Mouse (Mus musculus) hindbrain, embryonic 15.5 days (tissue): ENCODE data around the gene Bdnf. TPM values are rescaled to one million over a fixed set of nuclear protein-coding genes. Genes with fewer than 3 reads are reported as not detected.

Experiments used
- ATAC-seq: fragments of 200-750 bp; cut with Nextera tagmentation; 2 replicates; pipeline ENCODE4 v1.8.0; 2017; ENCODE audit warnings: low read depth, moderate number of reproducible peaks, moderate TSS enrichment; ENCODE audit not compliant: low FRiP score
- H3K27ac ChIP-seq: fragments of 300-500 bp; sonication (generic); replicated peaks from 2 replicates; pipeline ENCODE4 v1.5.1; 2015; ENCODE audit warnings: mild to moderate bottlenecking, inconsistent platforms
- H3K27me3 ChIP-seq: fragments of 300-500 bp; sonication (generic); 2 replicates; pipeline ENCODE4 v1.6.1; 2015; ENCODE audit warnings: control low read depth, inconsistent platforms
- H3K36me3 ChIP-seq: fragments of 300-500 bp; sonication (generic); 2 replicates; pipeline ENCODE4 v1.6.1; 2015; ENCODE audit warnings: control low read depth, inconsistent platforms
- H3K4me1 ChIP-seq: fragments of 300-500 bp; sonication (generic); replicated peaks from 2 replicates; pipeline ENCODE4 v1.6.1; 2015; ENCODE audit warnings: control low read depth, inconsistent platforms
- H3K4me2 ChIP-seq: fragments of 300-500 bp; sonication (generic); 2 replicates; pipeline ENCODE4 v1.6.1; 2015; ENCODE audit warnings: moderate library complexity, mild to moderate bottlenecking, inconsistent platforms
- H3K4me3 ChIP-seq: fragments of 300-500 bp; sonication (generic); 2 replicates; pipeline ENCODE4 v1.5.1; 2015; ENCODE audit warnings: mild to moderate bottlenecking, inconsistent platforms
- H3K9ac ChIP-seq: fragments of 300-500 bp; sonication (generic); 2 replicates; pipeline ENCODE4 v1.6.1; 2015; ENCODE audit warnings: inconsistent platforms
- H3K9me3 ChIP-seq: fragments of 300-500 bp; sonication (generic); 2 replicates; pipeline ENCODE4 v1.6.1; 2016; ENCODE audit warnings: control low read depth, inconsistent platforms
- WGBS: fragments of 180-500 bp; shearing (Covaris S2); methylation state at CpG from one replicate; pipeline ENCODE4 v1.1.7; 2015; 5-methylcytosine and 5-hydroxymethylcytosine counted together
- polyA plus RNA-seq: library from polyadenylated mRNA; unstranded; fragments of >200 nt; fragmentation: Nextera tagmentation; extraction: Ambion mirVana; gene quantifications from 2 replicates; pipeline ENCODE4 v1.2.1, GENCODE M21; 2015

Gene Bdnf
- polyA plus RNA-seq, 1 experiment from 2014 or later, result 5.3 TPM

DNA sequence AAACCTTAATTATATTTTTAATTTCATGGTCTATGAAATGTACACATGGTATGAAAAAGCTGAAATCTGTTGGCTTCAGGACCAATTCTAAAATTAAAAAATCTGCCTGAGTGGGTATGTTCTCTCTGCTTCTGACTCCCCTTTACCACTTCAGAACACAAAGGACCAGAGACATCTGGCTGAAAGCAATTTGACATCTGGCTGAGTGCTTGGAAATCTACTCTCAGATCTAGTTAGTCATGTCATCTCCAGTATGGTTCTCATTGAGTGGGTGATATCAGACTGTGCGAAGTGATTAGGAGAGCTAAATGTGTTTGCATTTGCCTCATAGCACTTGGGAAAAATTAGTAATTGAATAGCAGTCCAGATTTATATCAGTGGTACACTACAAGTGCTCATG is 36.5 kb downstream of the Bdnf start:
- no peak overlapping the region for H3K4me3 ChIP-seq
- H3K9ac ChIP-seq, result no peak overlapping the region
- H3K4me2 ChIP-seq, result no peak overlapping the region
- ATAC-seq, result no peak
- H3K9me3 ChIP-seq, result no peaks in the 10 kb centered on the region
- H3K36me3 ChIP-seq, result no peaks in the 10 kb centered on the region
- no peaks in the 10 kb centered on the region for H3K4me1 ChIP-seq
- WGBS, result 81% methylated on average over 1 of the region's 1 CpGs
- H3K27me3 ChIP-seq, result no peaks in the 10 kb centered on the region
- H3K27ac ChIP-seq, result no peak overlapping the region

- no peak for ATAC-seq
- Histone ChIP-seq H3K36me3 (no peaks in the 10 kb centered on the region), H3K9ac (no peak overlapping the region), H3K27ac (no peak overlapping the region), H3K4me3 (no peak overlapping the region), H3K27me3 (no peaks in the 10 kb centered on the region), H3K4me1 (no peaks in the 10 kb centered on the region), H3K9me3 (no peaks in the 10 kb centered on the region), H3K4me2 (no peak overlapping the region)
- 86% methylated on average over 3 of the region's 3 CpGs for whole genome bisulfite sequencing
Measured at GRCm38 (mm10) chr2:109725261-109725660, 50.8 kb downstream of the Bdnf start.

DNA sequence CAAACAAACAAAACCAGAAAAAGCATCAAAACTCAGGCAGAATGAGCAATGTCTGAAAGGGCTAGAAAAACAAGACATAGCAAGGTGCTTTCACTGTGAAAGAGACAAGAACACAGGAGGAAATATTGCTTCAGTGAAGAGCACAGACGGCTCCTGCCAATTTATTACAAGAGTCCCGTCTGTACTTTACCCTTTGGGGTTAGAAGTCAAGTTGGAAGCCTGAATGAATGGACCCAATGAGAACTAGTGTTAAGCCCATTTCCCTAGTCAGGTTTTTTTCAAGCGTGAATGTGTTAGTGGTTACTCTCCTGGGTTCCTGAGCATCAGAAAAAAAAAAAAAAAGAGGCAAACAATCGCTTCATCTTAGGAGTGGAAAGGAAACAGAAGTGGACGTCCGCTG is 51.3 kb downstream of the Bdnf start:
- no peaks in the 10 kb centered on the region for H3K4me1 ChIP-seq
- 70% methylated on average over 6 of the region's 6 CpGs for WGBS
- no peaks in the 10 kb centered on the region for H3K9me3 ChIP-seq
- H3K4me2 ChIP-seq, result no peak overlapping the region
- no peak overlapping the region for H3K27ac ChIP-seq
- H3K36me3 ChIP-seq, result no peaks in the 10 kb centered on the region
- no peak overlapping the region for H3K4me3 ChIP-seq
- H3K27me3 ChIP-seq, result no peaks in the 10 kb centered on the region
- H3K9ac ChIP-seq, result no peak overlapping the region
- no peak for ATAC-seq

- Histone ChIP-seq H3K27ac (no peak overlapping the region), H3K27me3 (no peaks in the 10 kb centered on the region), H3K36me3 (no peaks in the 10 kb centered on the region), H3K4me2 (no peak overlapping the region), H3K9me3 (no peaks in the 10 kb centered on the region), H3K9ac (no peak overlapping the region), H3K4me1 (no peaks in the 10 kb centered on the region), H3K4me3 (no peak overlapping the region)
- WGBS, result 98% methylated on average over 1 of the region's 1 CpGs
- no peak for ATAC-seq
Measured at GRCm38 (mm10) chr2:109729221-109729620, 54.7 kb downstream of the Bdnf start.

GRCm38 (mm10) chr2:109733201-109734039 is 58.9 kb downstream of the Bdnf start:
- no peak overlapping the region for H3K27ac ChIP-seq
- no peaks in the 10 kb centered on the region for H3K27me3 ChIP-seq
- H3K9me3 ChIP-seq, result no peaks in the 10 kb centered on the region
- H3K36me3 ChIP-seq, result no peaks in the 10 kb centered on the region
- no peak overlapping the region for H3K9ac ChIP-seq
- no peak overlapping the region for H3K4me3 ChIP-seq
- 74% methylated on average over 9 of the region's 9 CpGs for WGBS
- ATAC-seq, result no peak
- H3K4me1 ChIP-seq, result no peaks in the 10 kb centered on the region
- no peak overlapping the region for H3K4me2 ChIP-seq

GRCm38 (mm10) chr2:109734228-109734627 is 59.7 kb downstream of the Bdnf start:
- H3K9me3 ChIP-seq, result no peaks in the 10 kb centered on the region
- no peak overlapping the region for H3K4me3 ChIP-seq
- H3K36me3 ChIP-seq, result no peaks in the 10 kb centered on the region
- no peak overlapping the region for H3K9ac ChIP-seq
- no peaks in the 10 kb centered on the region for H3K4me1 ChIP-seq
- no peak for ATAC-seq
- 89% methylated on average over 3 of the region's 3 CpGs for WGBS
- no peaks in the 10 kb centered on the region for H3K27me3 ChIP-seq
- no peak overlapping the region for H3K27ac ChIP-seq
- H3K4me2 ChIP-seq, result no peak overlapping the region

DNA sequence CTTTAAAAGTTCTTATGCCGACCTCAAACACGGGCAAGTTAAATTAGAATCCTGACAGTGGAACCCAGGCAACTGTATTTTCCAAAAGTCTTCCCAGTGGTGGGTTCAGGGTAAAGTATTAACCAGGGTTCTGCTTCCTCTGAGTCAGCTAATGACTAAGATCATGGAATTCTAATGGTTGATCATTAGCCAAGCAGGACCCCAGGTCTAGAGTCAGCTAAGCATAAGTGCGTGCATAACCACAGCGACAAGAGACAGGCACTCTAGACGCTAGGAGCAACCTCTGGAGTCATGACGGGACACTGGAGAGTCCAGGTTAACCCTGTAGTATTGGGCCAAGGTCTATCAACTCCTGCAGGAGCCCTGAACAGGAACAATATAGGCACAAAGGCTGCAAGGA is 60.2 kb downstream of the Bdnf start:
- Histone ChIP-seq H3K4me2 (no peak overlapping the region), H3K9ac (no peak overlapping the region), H3K36me3 (no peaks in the 10 kb centered on the region), H3K4me3 (no peak overlapping the region), H3K9me3 (no peaks in the 10 kb centered on the region), H3K27ac (no peak overlapping the region), H3K27me3 (no peaks in the 10 kb centered on the region), H3K4me1 (no peaks in the 10 kb centered on the region)
- no peak for ATAC-seq
- WGBS, result 82% methylated on average over 6 of the region's 6 CpGs

GRCm38 (mm10) chr2:109735347-109735746 is 60.8 kb downstream of the Bdnf start:
- Histone ChIP-seq H3K36me3 (no peaks in the 10 kb centered on the region), H3K27me3 (no peaks in the 10 kb centered on the region), H3K27ac (no peak overlapping the region), H3K9ac (no peak overlapping the region), H3K4me3 (no peak overlapping the region), H3K4me1 (no peaks in the 10 kb centered on the region), H3K9me3 (no peaks in the 10 kb centered on the region), H3K4me2 (no peak overlapping the region)
- WGBS, result 62% methylated on average over 7 of the region's 7 CpGs
- no peak for ATAC-seq

DNA sequence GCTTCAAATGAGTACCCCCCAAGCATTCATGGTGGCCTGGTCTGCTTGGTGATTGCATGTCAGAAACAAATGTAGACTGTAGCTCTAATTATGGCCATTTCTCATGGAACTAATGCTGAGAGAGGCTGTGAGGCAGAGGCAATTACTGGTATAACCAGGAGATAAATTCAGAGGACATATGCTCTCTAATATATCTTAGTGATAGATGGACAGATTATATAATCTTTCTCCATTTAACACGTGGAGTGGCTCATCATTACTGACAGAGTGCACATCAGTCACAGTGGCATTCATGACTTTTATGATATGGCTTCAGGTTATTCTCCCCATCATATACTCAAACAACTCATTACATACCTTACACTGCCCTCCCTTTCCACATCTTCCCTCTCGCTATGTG is 61.8 kb downstream of the Bdnf start:
- Histone ChIP-seq H3K4me3 (no peak overlapping the region), H3K27me3 (no peaks in the 10 kb centered on the region), H3K4me2 (no peak overlapping the region), H3K27ac (no peak overlapping the region), H3K9me3 (no peaks in the 10 kb centered on the region), H3K9ac (no peak overlapping the region), H3K4me1 (no peaks in the 10 kb centered on the region), H3K36me3 (no peaks in the 10 kb centered on the region)
- 66% methylated on average over 2 of the region's 2 CpGs for WGBS
- ATAC-seq, result no peak

- no peak overlapping the region for H3K27ac ChIP-seq
- ATAC-seq, result no peak
Measured at GRCm38 (mm10) chr2:109738331-109738730, 63.8 kb downstream of the Bdnf start.

GRCm38 (mm10) chr2:109743208-109743960 is 68.9 kb downstream of the Bdnf start:
- no peaks in the 10 kb centered on the region for H3K4me1 ChIP-seq
- WGBS, result 31% methylated on average over 3 of the region's 3 CpGs
- peak; percentile 71 for ATAC-seq

More at GRCm38 (mm10) chr2:109738331-109738730, 63.8 kb downstream of the Bdnf start:
- Histone ChIP-seq H3K4me2 (no peak overlapping the region), H3K9me3 (no peaks in the 10 kb centered on the region), H3K27me3 (no peaks in the 10 kb centered on the region), H3K4me3 (no peak overlapping the region), H3K36me3 (no peaks in the 10 kb centered on the region), H3K9ac (no peak overlapping the region), H3K4me1 (no peaks in the 10 kb centered on the region)
- 83% methylated on average over 2 of the region's 2 CpGs for WGBS

DNA sequence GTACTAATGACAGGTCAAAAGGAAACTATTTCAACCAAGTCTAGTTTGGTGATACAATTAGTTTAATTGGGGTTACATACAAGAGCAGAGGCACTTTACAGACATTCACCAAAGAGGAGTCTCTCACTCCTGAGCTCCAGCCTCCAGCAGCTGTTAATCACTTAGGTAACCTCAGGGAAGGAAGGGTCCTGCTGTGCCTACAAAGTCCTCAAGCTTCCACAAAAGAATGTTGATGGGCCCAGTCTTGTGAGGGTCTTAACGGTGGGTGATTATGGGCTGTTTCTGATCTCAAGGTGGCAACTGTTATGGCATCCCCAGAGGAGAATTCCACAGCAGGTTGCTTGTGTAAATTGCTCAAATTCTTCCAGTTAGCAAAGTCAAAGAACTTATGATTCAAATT is 71.7 kb downstream of the Bdnf start:
- WGBS, result 14% methylated on average over 1 of the region's 1 CpGs
- no peak overlapping the region for H3K4me3 ChIP-seq
- H3K4me2 ChIP-seq, result no peak overlapping the region
- no peaks in the 10 kb centered on the region for H3K4me1 ChIP-seq
- ATAC-seq, result no peak
- H3K9me3 ChIP-seq, result no peaks in the 10 kb centered on the region
- no peaks in the 10 kb centered on the region for H3K27me3 ChIP-seq
- no peaks in the 10 kb centered on the region for H3K36me3 ChIP-seq
- no peak overlapping the region for H3K27ac ChIP-seq
- H3K9ac ChIP-seq, result no peak overlapping the region

More at GRCm38 (mm10) chr2:109743208-109743960, 68.9 kb downstream of the Bdnf start:
- Histone ChIP-seq H3K9ac (no peak overlapping the region), H3K27me3 (no peaks in the 10 kb centered on the region), H3K9me3 (no peaks in the 10 kb centered on the region), H3K27ac (no peak overlapping the region), H3K4me3 (no peak overlapping the region), H3K4me2 (no peak overlapping the region), H3K36me3 (no peaks in the 10 kb centered on the region)
